Mouse (Mus musculus) kidney, postnatal 10 days (tissue): ENCODE measurements at regions not wholly inside any gene's neighbourhood (a gene's known extent, or its start where the extent isn't known, plus 50 kb on each side); places are given as distances from the start of the nearest gene placed in this dataset.
"Not testable (repeated sequence)": the region's sequence is repeated elsewhere in the genome, so short reads cannot be mapped to it uniquely, and the experiment has no call there.

ENCODE experiments used
- DNase-seq: peaks from one replicate; pipeline ENCODE4 v3.0.0; 2021; ENCODE audit warnings: mixed read lengths

DNA sequence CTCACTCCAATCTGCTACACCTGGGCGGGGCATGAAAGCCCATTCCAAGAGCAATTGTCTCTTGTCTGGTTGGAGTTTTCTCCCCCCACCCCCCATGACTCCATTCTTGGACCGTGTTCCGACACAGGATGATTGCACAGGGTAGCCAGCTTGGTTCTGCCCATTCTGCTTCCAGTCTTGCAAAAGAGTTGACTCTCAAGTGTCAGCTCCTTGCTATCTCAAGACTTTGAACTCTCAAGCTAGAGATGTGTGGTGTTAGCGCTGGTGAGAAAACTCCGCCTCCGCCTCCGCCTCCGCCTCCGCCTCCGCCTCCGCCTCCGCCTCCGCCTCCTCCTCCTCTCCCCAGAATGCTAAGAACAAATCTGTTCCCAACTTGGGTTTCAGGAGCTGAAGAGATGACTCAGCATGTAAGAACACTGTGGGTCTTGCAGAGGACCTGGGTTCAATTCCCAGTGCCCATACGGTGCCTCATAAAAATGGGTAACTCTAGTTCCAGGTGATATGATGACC lies 135.1 kb downstream of the Bcat1 start:
- DNase-seq, result no peak

DNA sequence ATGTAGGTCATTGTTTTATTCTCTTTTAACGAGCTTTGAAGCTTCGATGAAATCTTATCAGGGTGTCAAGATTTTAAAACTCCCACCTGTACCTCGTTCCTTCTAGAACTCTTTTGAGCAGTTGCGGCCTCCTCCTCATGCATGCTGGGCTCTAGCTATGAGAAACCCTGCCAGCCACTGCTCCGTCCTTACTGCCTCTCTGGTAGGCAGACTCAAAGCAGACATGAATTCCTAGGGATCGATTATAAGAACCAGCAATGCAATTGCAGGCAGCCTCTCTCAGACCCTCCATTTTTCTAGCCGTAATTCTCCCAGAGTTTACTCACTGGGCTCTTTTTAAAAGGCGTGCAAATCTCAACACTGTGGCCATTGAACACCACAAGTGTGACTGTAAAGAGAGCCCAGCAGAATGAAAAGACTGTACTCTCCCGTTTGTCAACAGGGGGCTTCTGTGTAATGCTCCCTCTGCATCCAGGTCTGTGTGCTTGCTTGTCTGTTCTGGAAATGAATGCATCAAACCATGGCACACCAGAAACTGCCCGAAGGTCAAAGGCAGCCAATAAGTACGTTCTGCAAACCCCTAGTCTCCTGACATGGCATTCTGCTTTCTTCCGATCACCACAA lies 137.3 kb downstream of the Bcat1 start:
- DNase-seq, result no peak

DNA sequence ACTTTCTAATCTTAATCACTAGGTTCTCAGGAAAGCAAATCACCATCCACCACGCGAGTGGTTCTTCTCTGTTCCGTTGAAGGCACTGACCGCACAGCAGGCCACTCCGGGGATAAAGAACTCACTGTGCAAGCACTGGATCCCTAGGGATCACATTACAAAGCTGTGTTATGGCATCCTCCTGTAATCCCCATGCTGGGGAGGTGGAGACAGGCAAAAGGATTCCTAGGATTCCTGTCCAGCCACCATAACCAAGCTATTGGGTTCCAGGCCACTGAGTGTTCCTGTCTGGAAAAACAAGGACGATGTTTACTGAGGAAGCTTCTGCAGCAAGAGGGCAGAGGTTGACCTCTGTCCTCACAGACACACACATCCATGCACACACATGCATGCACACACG lies 138.8 kb downstream of the Bcat1 start:
- no peak for DNase-seq

DNA sequence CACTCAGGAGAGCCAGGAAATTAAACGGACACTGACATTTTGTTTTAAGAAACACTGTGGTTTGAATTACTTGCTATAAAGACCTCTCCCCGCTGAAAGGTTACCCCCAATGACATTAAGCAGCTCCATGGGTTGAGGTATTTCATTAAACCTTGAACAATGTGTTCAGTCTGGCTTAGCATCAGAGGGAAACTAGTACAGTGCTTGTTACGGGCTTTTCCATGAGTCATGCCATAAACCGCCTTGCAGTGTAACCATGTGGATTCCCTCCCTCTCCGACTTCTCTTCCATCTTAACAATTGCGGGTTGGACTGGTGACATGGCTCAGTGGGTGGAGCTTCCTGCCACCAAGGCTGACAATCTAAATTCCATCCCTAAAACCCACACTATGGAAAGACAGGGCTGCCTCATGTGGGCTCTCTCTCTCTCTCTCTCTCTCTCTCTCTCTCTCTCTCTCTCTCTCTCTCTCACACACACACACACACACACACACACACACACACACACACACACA lies 142.2 kb downstream of the Bcat1 start:
- no peak for DNase-seq

DNA sequence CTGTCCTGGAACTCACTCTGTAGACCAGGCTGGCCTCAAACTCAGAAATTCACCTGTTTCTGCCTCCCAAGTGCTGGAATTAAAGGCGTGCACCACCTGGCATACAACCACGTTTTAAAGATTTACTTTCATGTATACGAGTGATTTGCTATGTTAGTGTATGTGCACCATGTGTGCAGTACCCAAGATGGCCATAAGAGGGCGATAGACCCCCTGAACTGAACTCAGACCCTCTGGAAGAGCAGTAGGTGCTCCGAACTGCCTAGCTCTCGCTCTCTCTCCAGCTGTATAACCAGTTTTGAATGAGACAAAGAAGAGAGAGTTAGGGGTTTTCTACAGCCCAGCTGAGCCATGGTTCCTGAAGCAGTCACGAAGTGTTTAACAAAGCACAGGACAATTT lies 143.6 kb downstream of the Bcat1 start:
- DNase-seq, result no peak

- DNase-seq, result no peak
These were observed 146.0 kb downstream of the Bcat1 start for GRCm38 (mm10) chr6:144929959-144930358.

GRCm38 (mm10) chr6:144929262-144929855 lies 146.6 kb downstream of the Bcat1 start:
- no peak for DNase-seq

DNA sequence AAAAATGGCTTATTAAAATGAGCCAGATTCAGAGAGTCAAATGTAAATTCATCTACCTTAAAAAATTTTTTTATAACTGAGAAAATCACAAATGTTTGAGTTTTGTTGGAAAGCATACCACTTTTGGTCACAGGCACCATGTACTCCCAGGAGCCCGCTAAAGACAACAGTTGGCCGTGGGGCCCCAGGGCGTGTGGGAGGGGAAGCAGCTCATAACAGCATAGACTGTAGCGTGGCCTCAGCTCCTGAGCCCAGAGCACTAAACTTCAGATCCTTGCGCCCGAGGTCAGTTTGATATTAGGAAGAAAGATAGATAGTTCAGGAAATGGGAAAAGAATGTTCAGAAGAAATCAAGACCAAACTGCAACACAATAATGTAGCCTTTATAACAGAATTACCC lies 145.8 kb upstream of the Sox5 start:
- DNase-seq, result peak; percentile 15

- DNase-seq, result peak; percentile 16
These were observed 141.0 kb upstream of the Sox5 start for GRCm38 (mm10) chr6:144922762-144923161.

DNA sequence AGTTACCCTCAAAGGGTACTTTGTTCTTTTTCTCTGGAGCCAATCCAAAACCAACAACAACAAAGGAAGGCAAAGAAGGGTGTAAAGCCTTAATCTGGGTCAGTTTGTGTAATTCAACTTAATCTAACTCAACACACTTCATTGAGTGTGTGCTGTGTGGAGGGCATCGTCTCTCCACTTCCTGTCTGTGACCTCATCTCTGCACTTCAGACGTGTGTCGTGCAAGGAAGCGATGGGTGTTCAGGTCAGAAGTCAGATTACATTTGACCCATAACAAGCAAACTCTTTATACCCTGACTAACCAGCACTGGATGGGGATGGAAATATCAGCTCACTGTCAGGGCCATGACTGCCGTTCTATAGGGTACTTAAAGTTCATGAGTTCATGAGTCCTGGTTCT lies 138.0 kb upstream of the Sox5 start:
- no peak for DNase-seq

DNA sequence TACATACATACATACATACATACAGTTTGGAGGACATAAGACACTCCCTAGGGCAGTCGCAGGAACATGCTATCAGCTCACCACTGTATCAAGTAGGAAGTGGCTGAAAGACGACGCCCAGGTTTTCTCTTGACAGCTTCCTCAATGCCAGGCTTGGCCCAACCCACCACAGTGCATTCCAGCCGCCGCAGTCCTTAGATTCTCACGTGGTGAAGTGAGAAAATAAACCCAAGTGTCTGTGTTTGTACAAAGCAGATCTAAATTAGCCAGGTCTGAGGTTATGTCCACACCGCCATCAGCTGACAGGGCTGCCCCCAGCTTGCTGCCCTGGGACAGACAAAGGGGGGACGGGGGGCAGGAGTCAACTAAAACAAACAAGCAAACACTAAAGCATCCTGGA lies 135.4 kb upstream of the Sox5 start:
- DNase-seq, result peak; percentile 24

DNA sequence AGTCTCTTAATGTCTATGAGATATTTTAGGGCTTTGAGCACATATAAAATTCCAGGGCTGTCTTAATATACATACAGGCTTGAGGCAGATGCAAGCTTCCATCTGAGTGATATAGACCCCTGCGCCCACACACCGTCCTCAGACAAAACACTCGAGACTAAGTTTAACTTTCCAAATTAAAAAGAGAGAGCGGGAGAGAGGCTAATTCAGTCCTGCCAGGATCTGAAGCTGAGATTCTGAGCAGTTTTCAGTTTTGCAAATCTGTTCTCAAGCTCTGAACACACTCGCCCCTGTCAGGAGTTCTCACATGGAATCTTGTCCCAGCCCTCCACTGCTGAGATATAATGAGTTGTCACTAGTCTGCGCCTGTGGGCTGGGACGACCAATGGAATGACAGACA lies 130.0 kb upstream of the Sox5 start:
- no peak for DNase-seq

DNA sequence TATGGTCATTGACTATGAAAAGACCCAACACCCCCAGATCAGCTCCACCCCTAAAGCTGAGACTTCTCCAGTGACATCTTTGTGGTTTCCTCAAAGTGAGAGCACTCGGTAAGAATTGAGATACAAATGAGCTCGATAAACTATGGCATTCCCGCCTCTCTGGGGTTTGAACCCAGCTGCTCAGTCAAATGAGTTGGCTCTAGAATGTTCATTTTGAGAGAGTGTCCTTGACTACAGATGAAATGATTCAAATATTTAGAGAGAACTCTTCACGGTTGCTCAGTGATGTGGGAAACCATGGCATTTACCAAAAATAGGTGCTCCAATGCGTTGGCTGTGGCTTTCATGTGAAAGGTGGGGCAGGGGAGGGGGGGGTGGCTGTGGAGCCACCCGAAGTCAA lies 128.6 kb upstream of the Sox5 start:
- DNase-seq, result no peak

DNA sequence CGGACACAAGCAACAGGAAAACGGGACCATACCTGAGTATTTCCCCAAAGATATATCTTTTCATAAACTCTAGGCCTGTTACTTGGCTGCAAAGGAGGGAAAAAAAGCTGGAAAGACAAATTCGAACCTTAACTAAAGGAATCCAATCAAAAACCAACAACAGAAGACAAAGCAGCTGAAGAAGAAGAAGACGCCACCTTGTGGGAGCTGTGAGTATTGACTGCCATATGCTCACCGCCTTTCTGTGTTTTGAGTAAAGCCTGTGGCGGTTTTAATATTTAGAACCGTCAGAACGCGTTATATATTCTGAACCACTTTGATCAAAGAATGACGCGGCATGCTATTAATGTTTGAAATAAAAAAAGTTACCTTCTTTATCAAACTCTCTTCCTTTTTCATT lies 126.9 kb upstream of the Sox5 start:
- no peak for DNase-seq

- no peak for DNase-seq
These were observed 121.4 kb upstream of the Sox5 start for GRCm38 (mm10) chr6:144903156-144903555.

DNA sequence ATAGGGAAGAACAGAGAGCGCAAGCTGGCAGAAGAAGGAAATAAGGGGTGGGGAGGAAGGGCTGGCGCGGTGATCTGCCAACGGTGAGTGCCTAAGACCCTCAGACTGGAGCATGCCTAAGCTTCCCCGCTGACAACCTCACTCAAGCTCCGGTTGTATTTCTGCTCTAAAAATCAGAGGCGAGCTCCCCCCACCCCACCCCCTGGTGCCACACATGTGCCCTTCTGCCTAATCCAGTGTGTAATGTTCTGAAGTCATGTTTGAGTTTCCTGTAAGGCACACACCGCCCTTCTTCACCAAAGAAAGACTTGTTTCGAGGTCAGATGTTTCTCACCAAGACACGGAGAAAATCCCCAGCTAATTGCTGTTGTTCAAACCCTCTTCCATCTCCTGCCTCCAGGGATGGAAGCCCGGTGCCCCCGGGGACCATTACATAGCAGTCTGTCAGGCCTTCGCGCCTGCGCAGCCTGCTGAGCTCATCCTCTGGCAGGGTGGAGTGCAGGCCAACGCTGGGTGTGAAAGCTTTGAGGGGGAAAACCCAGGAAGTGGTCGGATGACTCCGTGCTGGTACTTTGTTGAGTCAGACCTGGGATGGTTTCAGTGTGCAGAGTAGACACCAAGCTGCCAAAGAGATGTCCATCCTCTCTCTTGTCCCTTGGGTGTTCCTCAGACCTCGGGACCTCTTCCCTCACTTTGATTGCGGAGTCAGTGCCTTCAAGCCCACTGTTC lies 120.7 kb upstream of the Sox5 start:
- no peak for DNase-seq

- DNase-seq, result no peak
These were observed 120.0 kb upstream of the Sox5 start for GRCm38 (mm10) chr6:144901825-144902224.

DNA sequence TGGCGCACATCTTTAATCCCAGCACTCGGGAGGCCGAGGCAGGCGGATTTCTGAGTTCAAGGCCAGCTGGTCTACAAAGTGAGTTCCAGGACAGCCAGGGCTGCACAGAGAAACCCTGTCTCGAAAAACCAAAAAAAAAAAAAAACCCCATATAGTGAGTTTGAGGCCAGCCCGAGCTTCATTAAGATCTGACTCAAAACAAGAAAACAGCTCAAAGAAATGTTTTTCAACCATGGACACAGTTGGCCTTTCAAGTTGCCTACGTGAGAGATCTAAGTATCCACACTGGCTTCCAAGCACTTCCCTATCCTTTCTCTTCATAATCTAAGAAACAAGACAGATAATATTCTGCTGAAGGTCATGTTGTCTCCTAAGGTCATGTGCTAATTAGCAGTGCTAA lies 119.1 kb upstream of the Sox5 start:
- DNase-seq, result not testable (repeated sequence)

DNA sequence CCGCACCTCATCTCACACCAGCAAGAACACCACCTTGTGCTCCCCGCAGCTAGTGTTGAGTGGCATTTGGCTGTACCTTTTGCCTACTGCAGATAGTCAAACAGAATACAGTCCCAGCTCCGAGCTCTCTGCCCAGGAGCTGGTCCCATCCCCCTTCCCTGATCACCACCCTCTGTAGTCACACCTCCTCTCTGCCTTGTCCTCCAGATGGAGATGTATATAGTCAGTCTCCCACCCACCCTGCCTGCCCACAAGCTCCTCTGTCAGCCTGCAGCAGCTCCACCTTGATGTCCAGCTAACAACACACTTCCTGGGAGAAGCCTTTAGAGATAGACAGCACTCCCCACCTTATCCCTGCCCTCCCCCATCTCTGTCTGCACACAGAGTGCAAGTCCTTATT lies 115.7 kb upstream of the Sox5 start:
- no peak for DNase-seq

GRCm38 (mm10) chr6:144890914-144891313 lies 109.1 kb upstream of the Sox5 start:
- DNase-seq, result no peak

- DNase-seq, result no peak
These were observed 108.4 kb upstream of the Sox5 start for GRCm38 (mm10) chr6:144890166-144890565.

- no peak for DNase-seq
These were observed 101.3 kb upstream of the Sox5 start for GRCm38 (mm10) chr6:144883117-144883516.

GRCm38 (mm10) chr6:144880098-144880497 lies 98.3 kb upstream of the Sox5 start:
- DNase-seq, result no peak

- DNase-seq, result no peak
These were observed 95.0 kb upstream of the Sox5 start for GRCm38 (mm10) chr6:144876758-144877157.
